8 mouse cellular contexts compared by ENCODE assay signal in the genomic region with DNA sequence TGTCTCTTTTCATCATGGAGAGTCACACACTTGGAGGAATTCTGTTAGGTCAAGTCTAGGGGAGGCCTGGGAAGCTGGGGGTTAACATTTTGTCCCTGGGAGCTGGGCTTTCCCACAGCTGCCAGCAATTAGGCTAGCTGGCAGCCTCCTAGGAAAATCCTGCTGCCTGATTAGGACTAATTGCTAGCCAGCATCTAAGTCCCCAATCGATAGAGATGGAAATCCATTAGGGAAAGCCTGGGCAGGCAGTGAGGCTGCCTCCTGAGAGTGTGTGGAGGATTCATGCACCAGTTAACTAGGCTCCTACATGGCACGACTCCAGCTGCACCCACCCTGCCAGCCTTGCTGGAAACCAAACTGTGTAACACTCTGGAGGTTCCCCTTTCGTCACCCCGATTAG. TPM values are rescaled to one million over a fixed set of nuclear protein-coding genes. Genes with fewer than 3 reads are reported as not detected.
DNase-seq lines count a peak whose midpoint lies in the region; ATAC-seq and TF ChIP-seq lines count a peak whose summit lies in the region.
"Had no signal": no experiment of that assay in that cellular context is flagged by ENCODE, and none has a peak within 500 bp of the region (broad histone marks: within the 10 kb centered on the region; RNA-seq: fewer than 3 reads in every experiment).

No protein-coding gene starts in this region.

- TF ChIP-seq CTCF in stomach, postnatal 0 days (IDR thresholded peaks at IDR 0.05; ENCODE audit: low read depth): no peak

- no peak overlapping the region for H3K4me2 ChIP-seq in stomach, embryonic 15.5 days
- no peak overlapping the region for H3K4me2 ChIP-seq in stomach, postnatal 0 days (replicated peaks; ENCODE audit: low read depth)
- no peak overlapping the region for H3K4me2 ChIP-seq in kidney, embryonic 16.5 days (replicated peaks; ENCODE audit: low read depth, low read length)
- H3K4me2 ChIP-seq: heart, embryonic 15.5 days had no signal

- WGBS in stomach, embryonic 15.5 days: 53% methylated on average over 4 of the region's 4 CpGs
- 75% methylated on average over 4 of the region's 4 CpGs for WGBS in stomach, postnatal 0 days
- WGBS in kidney, embryonic 16.5 days: 47% methylated on average over 4 of the region's 4 CpGs

- no peaks in the 10 kb centered on the region for H3K27me3 ChIP-seq in stomach, embryonic 15.5 days (replicated peaks)
- no peaks in the 10 kb centered on the region for H3K27me3 ChIP-seq in stomach, postnatal 0 days (ENCODE audit: control insufficient read depth, insufficient read depth, low read length)
- no peaks in the 10 kb centered on the region for H3K27me3 ChIP-seq in kidney, embryonic 16.5 days (ENCODE audit: insufficient read depth, low read length)
- H3K27me3 ChIP-seq: heart, embryonic 15.5 days had no signal

- peaks cover 4% of the 10 kb centered on the region; the same call in 1 of the 2 replicates for H3K4me1 ChIP-seq in stomach, embryonic 15.5 days
- no peaks in the 10 kb centered on the region for H3K4me1 ChIP-seq in stomach, postnatal 0 days (replicated peaks; ENCODE audit: control insufficient read depth, insufficient read depth)
- H3K4me1 ChIP-seq in kidney, embryonic 16.5 days (ENCODE audit: insufficient read depth, low read length): no peaks in the 10 kb centered on the region
- H3K4me1 ChIP-seq: heart, embryonic 15.5 days had no signal

- no peaks in the 10 kb centered on the region for H3K36me3 ChIP-seq in stomach, embryonic 15.5 days
- H3K36me3 ChIP-seq in stomach, postnatal 0 days (ENCODE audit: control insufficient read depth, insufficient read depth, low read length): no peaks in the 10 kb centered on the region
- no peaks in the 10 kb centered on the region for H3K36me3 ChIP-seq in kidney, embryonic 16.5 days (ENCODE audit: insufficient read depth, low read length)
- H3K36me3 ChIP-seq: heart, embryonic 15.5 days had no signal

- H3K9ac ChIP-seq in stomach, embryonic 15.5 days: no peak overlapping the region
- H3K9ac ChIP-seq in stomach, postnatal 0 days (ENCODE audit: low read length): no peak overlapping the region
- no peak overlapping the region for H3K9ac ChIP-seq in kidney, embryonic 16.5 days (replicated peaks; ENCODE audit: low read length)
- H3K9ac ChIP-seq: heart, embryonic 15.5 days had no signal

- no peak for TF ChIP-seq EP300 in stomach, postnatal 0 days (optimal IDR thresholded peaks at IDR 0.05)

- ATAC-seq in stomach, embryonic 15.5 days (ENCODE audit: insufficient read depth, low FRiP score, low read depth): peak; percentile 14; the same call in 1 of the 2 replicates
- no peak for ATAC-seq in stomach, postnatal 0 days (ENCODE audit: low FRiP score, low TSS enrichment)
- ATAC-seq in kidney, embryonic 16.5 days (ENCODE audit: low FRiP score, low TSS enrichment): no peak

- no peaks in the 10 kb centered on the region for H3K9me3 ChIP-seq in stomach, embryonic 15.5 days
- no peaks in the 10 kb centered on the region for H3K9me3 ChIP-seq in stomach, postnatal 0 days (ENCODE audit: control insufficient read depth, low read length)
- H3K9me3 ChIP-seq in kidney, embryonic 16.5 days (ENCODE audit: low read length): no peaks in the 10 kb centered on the region
- H3K9me3 ChIP-seq: heart, embryonic 15.5 days had no signal

- H3K27ac ChIP-seq in stomach, embryonic 15.5 days: no peak overlapping the region
- no peak overlapping the region for H3K27ac ChIP-seq in stomach, postnatal 0 days (replicated peaks)
- no peak overlapping the region for H3K27ac ChIP-seq in kidney, embryonic 16.5 days (ENCODE audit: low read length)
- H3K27ac ChIP-seq: heart, embryonic 15.5 days had no signal

- DNase-seq in stomach, postnatal 0 days (ENCODE audit: low spot score): no peak
- peak; percentile 64 for DNase-seq in forelimb bud, embryonic 11.5 days (ENCODE audit: low read depth, low spot score)
- DNase-seq in left cerebral cortex, adult 18-20 months (ENCODE audit: low spot score in 2 of 2): peak; percentile 17 to 23
- peak; percentile 83 to 85 for DNase-seq in right cerebral cortex, postnatal 10 days (ENCODE audit: low spot score in 2 of 2)
- no peak for DNase-seq in cerebellum, adult 18-20 months

- no peak overlapping the region for H3K4me3 ChIP-seq in stomach, embryonic 15.5 days (replicated peaks)
- no peak overlapping the region for H3K4me3 ChIP-seq in stomach, postnatal 0 days (ENCODE audit: low read depth, low read length)
- H3K4me3 ChIP-seq in kidney, embryonic 16.5 days (ENCODE audit: low read length): no peak overlapping the region
- H3K4me3 ChIP-seq: heart, embryonic 15.5 days had no signal

RNA-seq across cellular contexts. Expression of a gene that starts 39.5 kb away (rescaled TPM):
- 8.2 and 8.6 TPM in 2 replicates for polyA plus RNA-seq in stomach, embryonic 15.5 days (2015; fragmentation: Nextera tagmentation; extraction: Ambion mirVana)
- 2.1 and 2.3 TPM in 2 replicates for polyA plus RNA-seq in stomach, postnatal 0 days (2015; fragmentation: Nextera tagmentation; extraction: Ambion mirVana)
- 1 to 10 TPM; 6.0 to 6.9 TPM for total RNA-seq in left cerebral cortex, adult 18-20 months (2021)
- 7.9 and 11.0 TPM in 2 replicates for polyA plus RNA-seq in kidney, embryonic 16.5 days (2015; fragmentation: Nextera tagmentation; extraction: Ambion mirVana)

Comparison
In these comparisons a context has a peak if more than half of its experiments do, and no peak if none do; other contexts are left out.
1. DNase-seq: peak in forelimb bud, embryonic 11.5 days (single experiment), left cerebral cortex, adult 18-20 months (2 of 2) and right cerebral cortex, postnatal 10 days (2 of 2); none in stomach, postnatal 0 days (single experiment) and cerebellum, adult 18-20 months (0 of 2).